Mouse (Mus musculus) right cerebral cortex, adult 2 months (tissue): ENCODE measurements around the gene Akt1.
A peak's percentile ranks its signal among the peaks of the same experiment; 100 is the strongest.

Experiments
- DNase-seq, 2 experiments: peaks; one replicate each; pipeline ENCODE4 v3.0.0; 2021 to 2022; ENCODE audit warnings: low spot score in 2 of 2

Akt1 gene

DNA sequence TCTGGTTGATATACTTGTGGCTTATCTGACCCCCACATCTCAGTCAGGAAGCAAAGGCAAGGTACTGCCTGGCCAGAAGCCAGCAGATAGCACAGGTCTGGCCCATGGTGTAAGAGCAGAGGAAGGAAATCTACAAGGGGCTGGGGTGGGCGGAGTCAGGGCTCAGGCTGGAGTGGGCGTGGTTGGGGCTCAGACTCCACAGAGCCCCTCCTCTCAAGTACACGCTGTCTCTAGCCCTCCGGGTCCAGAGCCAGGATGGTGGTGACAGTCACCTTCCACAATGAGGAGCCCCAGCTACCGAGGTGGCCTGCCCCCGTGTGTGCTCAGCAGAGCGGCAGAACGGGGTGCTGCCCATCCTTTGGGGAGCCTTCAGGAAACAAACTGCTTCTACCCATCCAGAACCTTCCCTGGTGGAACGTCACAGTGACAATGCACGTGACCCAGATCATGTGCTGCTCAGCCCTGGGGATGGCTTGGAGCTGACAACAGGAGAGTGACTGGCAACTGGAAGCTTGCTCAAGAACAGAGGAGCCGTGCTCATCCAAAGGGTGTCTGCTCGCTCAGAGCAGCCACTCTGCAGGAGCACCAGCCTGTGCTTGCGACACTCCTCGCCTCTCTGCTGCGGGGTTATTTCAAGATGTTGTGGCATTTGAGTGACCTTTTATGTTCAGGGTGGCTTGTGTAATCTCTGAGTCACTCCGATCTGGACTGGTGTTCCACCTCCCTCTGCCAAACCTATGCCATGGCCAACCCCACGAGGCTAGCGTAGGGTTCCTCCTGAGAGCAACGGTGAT, 45.6 kb downstream of the Akt1 start:
- peak in 1 of 2 experiments; percentile 32 for DNase-seq

DNA sequence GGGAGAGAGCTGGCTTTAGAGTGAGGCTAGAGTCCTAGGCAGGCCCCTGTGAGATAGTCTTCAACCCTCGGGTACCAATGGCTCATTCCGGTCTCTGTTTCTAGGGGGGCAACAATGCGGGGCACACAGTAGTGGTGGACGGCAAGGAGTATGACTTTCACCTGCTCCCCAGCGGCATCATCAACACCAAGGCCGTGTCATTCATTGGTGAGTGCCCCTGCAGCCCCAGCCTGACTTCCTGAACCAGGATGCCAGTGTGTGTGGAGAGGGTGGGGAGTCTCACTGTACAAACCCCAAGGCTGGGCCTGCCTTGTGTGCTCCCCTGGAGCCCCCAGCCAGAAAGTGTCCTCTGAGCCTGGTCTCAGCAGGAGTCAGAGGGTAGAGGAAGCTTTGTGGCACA, 46.5 kb downstream of the Akt1 start:
- no peak for DNase-seq

DNA sequence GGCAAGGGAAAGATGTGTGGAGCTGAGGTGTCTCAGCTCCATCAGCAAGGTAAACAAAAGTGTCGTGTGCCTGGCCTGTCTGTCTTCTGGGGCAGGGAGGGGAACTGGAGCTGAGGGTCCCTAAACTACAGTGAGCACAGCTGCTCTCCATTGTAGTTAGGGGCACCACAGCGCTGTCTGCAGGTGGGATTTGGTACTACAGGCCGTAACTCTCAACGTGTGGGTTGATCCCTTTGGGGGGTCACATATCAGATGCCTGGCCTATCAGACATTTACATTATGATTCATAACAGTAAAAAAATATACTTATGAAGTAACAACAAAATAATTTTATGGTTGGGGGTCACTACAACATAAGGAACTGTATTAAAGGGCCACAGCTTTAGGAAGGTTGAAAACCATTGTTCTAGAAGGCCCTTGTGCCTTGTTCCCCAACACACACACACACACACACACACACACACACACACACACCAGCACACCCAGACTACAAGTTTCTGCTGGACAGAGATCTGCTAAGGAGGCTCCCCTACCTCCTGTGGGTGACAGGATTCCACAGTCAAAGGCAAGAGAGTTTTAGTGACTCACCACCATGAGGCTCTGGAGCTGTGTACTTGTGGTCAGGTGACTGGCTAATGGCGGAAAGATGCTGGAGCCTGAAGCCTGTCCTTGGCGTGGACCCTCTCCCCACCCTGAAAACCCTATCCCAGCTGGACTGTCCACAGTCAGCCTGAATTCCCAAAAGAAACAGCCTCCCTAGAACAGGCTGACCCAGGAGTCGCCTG, 47.4 kb downstream of the Akt1 start:
- DNase-seq, result no peak

DNA sequence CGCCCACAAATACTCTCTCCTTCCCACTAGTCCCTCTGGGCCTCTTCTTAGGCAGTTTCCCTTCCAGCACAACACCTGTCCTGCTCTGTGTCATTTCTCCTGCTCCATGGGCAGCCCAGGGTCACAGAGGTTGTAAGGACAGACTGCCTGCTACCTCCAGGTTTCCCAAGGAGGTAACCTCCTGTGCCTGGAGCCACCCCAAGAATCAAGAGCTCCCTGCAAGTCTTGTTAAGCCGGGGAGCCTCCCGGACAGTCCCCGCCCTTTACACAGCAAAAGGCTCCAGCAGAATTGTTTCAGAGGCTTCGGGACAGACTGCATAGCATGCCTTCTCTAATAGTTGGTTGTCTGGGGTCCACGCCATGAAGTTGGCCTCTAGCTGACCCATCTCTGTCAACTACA, 48.2 kb downstream of the Akt1 start:
- DNase-seq, result no peak

DNA sequence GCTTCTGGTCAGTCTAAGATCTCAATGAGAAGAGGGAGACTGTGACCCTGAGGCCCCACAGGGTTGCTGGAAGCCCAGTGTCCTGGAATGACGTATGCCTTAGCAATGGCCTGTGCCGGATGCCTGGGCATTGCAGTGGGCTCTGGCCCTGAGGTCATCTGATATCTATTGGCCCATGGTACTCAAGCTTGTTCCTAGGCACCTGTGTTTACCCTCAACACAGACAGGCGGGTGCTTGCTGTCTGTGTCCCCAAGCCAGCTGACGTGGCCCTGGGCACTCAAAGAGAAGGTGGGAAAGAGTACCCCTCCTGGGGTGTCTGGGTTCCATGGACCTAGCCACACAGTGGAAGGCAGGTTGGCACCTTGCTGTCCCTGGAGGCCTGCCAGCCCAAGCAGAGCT, 49.0 kb downstream of the Akt1 start:
- no peak for DNase-seq

DNA sequence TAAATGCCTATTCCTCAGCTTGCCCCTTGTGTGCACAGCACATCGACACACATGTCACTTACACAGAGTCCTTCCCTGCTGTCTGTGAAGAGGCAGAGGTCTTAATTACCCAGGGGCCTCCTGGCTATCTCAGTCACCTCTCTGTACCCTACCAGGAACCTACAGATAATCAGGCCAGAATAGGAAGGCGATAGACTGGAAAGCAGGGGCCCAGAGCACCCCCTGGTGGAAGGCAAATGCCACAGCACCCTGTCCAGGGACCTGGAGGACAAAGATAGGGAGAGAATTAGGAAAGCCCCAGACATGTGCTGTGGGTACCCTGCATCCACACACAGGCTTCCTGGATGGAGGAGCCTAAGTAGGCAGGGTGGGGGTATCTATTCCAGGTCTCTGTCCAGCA, 50.9 kb downstream of the Akt1 start:
- DNase-seq, result peak; percentile 62 to 67

DNA sequence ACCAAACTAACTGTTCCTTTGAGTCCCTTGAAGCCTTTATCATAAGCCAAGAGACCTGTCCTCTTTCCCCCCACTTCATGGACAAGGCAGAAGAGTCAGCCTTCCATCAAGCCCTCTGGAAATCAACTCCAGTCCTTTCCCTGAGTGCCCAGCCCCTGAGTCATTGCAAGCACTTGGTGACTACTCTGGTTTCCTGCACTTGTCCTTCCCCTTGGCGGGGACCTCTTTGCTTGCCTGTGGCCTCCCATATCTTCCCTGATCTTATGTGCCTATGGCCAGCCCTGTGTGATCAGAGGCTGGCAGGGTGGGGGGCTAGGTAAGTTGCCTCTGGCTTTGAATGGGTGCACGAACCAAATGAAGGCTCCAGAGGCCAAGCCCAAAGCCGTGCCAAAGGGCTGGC, 52.8 kb downstream of the Akt1 start:
- no peak for DNase-seq

DNA sequence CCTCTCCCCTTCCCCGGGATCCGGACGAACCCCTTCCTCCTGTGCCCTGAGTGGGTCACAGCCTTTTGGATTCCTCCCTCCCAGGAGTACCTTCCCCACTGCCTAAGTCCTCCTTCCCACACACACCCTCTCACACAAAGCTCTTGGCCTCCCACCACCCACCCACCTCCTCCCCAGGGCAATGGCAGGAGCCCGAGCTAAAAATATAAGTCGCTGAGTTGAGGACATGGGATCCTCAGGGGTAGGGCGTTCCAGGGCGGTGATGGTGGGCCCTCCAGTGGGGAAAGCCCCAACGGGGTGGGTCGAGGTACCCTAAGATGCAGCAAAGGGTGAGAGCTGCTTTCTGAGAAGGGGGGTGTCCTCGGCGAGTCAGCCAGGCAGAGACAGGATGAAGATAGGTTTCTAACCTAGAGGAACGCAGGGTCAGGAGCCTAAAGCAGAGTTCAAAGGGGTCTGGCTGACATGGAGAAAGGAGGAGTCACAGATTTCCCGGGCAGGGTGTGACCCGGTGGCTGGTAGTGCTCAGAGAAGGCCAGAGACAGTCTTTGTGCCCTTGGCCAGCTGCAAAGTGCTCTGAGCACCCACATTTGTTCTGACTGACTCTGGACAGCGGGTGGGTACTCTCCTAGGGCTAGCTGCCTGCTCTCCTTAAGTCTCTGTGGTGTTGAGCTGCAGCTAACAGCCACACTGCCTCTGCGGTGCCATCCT, 54.2 kb downstream of the Akt1 start:
- no peak for DNase-seq

DNA sequence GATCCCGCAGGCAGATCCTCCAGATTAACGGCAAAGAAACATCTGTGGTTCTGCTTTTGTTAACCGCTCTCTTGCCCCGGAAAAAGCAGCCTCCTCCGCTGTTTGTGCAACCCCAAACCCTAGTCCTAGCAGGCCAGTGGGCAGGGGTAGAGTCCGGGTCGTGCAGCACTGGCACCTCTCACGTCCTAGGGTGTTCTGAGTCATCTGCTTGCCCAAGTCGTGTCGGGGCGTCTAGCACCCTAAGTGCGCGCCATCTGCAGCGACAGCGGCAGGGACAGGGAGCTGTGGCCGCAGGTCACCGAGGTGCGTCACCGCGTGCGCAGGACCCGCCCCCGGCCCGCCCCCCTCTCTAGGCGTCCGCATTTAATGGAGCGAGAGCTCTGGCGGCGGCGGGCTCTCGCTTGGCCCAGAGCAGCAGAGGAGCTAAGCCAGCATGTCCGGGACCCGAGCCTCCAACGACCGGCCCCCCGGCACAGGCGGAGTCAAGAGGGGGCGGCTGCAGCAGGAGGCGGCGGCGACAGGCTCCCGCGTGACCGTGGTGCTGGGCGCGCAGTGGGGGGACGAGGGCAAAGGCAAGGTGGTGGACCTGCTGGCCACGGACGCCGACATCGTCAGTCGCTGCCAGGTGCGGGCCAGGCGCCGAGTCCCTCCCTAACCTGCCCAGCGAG, 54.9 kb downstream of the Akt1 start, which contains the start of gene Adssl1:
Gene Adssl1 (plus strand): TSS at position 360 of the 668 bp plus-strand sequence.
- DNase-seq, result no peak

DNA sequence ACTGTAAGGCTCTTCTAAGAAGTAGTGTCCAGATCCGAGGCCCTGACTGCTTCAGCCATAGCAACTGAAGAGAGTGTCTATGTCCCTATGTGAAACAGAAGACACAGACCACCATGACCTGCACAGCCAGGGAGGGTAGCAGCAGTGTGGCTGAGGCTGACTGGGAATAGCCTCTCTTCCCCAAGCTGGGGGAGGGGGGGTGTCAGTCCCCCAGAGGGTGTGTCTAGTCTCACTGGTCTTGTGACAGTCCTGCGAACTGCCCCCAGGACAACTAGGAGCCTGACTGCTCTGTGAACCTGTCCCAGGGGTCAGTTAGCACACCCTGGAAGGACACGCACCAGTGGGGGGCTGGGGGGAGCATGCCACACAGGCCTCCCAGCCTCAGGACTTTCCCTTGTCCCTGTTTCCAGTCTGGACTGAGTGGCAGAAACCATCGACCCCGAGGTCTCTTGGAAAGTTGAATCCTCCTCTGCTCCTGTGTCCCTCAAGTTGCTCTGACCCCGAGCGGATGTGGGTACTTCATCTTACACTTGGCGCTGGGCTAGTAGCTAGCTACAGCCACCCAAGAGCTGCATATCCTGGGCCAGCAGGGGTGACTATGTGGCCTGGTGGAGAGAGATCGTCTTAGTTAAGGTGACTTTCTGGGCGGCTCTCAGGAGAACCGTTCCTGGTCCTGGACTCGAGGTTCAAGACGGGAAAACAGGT, 55.6 kb downstream of the Akt1 start:
- peak in 1 of 2 experiments; percentile 19 for DNase-seq

DNA sequence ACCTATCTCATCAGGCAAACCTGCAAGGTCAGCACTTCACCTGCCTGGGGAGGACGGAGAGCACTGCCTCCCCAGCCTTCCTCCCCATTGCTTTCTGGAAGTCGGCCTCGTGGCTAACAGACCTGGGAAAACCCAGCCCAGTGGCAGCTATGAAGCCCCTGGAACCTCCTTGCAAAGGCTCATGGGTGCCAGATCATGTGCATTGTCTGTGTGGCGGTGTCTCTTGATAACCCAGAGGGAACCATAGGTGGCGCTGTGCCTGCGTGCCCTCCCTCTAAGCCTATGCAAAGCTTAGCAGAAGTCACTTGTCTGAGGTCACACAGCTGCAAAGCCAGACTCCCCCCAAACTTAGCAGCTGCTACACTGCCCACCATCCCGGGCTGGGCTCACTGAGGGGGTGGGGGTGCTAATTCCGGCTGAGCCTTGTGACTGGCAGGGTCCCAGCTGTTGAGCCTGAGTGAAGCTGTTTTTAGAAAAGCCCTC, 56.7 kb downstream of the Akt1 start:
- DNase-seq, result peak; percentile 61 to 67

DNA sequence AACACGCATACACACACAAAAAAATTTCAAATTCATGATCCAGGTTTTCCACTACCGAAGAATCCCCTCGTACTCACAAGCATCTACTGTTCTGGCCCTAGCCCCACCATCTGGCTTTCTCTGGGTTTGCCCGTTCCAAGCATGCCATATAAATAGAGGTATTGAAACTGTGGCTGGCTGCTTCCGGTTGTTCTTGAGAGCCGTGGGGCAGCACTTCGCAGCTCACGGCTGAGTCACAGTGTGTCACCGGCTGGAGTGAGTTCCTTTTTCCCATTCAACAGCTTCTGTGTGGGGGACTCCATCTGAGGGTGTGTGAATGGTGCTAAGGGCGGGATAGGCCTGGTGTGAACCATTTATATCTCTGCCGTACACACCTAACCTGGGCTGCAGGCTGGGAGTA, 57.5 kb downstream of the Akt1 start:
- peak; percentile 80 to 83 for DNase-seq

DNA sequence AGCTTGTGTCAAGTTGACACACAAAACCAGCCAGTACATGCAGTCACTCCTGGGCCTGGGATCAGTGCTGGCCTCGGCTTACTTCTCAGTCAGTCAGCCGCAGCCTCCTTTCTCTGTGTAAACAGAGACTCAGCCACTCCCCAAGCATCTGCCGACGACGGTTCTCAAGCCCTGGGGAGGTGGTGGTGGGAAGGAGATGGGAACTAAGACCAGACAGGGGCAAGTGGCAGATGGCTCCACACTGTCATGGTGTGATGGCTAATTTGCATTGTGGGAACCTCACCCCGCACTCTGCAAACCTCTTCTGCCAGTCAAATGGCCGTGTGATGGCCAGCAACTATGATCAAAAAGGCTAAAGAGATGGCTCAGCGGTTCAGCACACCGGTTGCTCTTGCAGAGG, 58.0 kb downstream of the Akt1 start:
- DNase-seq, result no peak

DNA sequence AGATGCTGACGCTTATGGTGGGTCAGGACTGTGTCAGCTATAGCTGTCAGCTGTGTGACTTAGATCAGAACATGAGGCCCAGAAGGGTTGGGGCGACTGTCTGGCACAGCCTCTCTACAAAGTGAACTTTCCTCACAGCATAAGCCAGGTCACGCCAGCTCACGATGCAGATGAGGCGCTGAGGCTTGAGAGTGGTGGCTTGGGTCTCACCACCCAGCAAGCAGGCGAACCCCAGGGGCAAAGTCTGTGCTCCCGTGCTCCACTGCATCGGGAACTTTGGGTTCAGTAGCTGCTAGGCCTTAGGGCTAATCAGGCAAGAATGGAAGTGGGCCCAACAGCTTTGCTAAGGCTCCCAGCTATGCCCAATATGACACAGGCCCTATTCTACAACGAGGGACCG, 65.7 kb downstream of the Akt1 start:
- no peak for DNase-seq

DNA sequence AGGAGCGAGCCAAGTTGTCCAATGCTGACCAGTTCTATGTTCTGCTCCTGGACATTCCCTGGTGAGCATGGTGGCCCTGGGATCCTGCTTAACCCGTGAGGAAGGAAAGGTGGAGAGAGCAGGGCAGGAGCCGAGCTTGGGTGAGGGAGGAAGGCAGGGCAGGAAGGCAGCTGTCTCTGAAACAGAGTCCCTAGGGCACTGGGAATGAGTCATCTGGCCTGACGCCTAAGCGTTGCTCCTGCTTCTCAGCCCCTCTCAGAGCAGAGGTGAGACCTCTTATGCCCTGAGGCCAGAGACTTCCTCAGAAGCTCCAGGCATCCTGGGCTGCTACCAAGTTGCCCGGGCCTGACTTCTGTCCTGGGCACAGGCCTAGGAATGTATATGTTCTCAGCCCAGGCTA, 67.7 kb downstream of the Akt1 start:
- DNase-seq, result no peak

DNA sequence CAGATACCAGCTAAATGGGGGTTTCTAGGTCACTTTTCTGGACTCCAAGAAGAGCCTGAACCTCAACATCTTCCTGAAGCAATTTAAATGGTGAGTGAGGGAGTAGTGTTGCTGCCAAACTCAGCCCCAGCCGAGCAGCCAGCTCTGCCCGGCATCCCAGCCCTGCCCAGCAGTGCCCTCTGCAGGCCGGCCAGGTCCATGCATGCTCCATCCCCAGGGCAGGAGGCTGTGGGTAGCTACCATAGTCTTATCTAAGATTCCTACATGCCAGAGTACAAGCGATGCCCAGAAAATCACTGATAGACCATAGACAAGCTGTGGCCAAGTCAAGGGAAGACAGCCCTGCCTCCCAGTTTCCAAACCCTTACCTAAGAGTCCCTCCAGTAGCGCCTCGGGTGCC, 68.9 kb downstream of the Akt1 start:
- DNase-seq, result peak; percentile 76 to 81

DNA sequence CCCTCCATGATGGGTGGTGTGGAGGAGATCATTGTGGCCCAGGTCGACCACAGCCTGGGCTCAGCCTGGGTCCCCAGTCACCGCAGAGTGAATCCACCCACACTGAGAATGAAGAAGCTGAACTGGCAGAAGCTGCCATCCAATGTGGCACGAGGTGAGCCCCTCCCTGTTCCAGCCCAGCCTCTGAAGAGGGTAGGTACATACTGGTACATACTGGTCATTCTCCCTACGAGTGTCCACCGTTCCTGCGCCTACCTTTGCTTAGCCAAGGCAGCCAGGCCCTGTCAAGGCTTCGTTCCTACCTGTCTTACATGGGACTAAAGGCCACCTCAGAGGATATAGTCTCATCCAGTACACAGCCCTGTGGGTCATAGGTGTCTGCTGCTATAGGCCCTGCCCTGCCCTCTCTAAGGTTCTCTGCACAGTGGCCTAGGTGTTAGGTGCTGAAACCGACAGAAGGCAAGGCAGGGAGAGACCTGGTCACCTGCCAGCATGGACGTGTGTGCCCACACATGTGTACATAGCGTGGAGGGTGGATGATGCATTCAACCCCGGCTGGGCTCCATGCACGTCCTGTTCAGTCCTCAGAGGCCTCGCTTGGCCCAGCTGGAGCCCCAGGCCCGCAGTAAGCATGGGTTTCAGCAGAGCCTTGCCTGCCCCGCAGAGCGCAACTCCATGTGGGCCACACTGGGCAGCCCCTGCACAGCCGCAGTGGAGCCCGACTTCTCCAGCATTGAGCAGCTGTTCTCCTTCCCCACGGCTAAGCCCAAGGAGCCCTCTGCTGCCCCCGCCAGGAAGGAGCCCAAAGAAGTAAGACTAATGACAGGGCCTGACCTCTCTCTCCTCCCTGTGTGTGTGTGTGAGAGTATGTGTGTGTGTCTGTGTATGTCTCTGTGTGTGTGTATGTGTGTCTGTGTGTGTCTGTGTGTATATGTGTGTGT, 69.7 kb downstream of the Akt1 start:
- no peak for DNase-seq

DNA sequence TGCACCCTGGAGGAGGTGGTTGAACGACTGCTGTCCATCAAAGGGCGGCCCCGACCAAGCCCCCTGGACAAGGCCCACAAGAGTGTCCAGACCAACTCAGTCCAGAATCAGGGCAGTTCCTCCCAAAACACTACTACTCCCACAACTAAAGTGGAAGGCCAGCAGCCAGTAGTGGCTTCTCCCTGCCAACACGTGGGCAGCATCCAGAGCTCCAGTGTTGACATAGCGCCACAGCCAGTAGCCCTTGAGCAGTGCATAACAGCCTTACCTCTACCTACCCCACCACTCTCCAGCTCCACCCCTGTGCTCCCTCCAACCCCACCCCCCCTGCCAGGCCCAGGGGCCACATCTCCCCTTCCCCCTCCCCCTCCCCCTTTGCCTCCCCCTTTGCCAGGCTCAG, 70.7 kb downstream of the Akt1 start:
- no peak for DNase-seq
